Mouse (Mus musculus) cortical plate, adult 2 months (tissue): ENCODE results near the gene Polk.

Source experiments
- CTCF ChIP-seq: fragments of 200-500 bp; IDR thresholded peaks from 2 replicates; pipeline ENCODE4 v1.5.1; 2011; ENCODE audit warnings: mild to moderate bottlenecking, control low read depth, low read length; ENCODE audit not compliant: insufficient read depth; ENCODE audit errors: extremely low read depth
- POLR2A ChIP-seq: fragments of 200-500 bp; IDR thresholded peaks from 2 replicates; pipeline ENCODE4 v1.6.1; 2011; ENCODE audit warnings: mild to moderate bottlenecking, low read length, control low read depth; ENCODE audit not compliant: insufficient read depth; ENCODE audit errors: extremely low read depth

DNA sequence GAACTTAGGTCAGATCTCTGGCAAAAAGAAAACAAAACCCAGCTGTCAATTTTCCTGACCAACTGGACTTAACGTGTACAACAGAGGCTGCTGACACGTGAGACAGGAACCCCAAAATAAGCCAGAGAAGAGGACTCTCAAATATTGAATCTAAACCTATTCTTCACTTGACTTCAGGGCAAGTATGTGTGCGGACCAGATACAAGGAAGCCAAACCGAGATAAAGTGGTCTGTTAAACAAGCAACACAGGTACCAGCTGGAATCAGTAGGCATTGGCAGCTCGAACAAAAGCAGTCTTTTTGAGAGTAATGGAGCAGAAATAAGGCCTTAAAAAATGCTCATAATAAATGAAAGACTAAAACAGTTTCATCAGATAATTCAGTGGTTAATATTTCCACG lies 25.6 kb upstream of the Polk start:
- no peak for TF ChIP-seq CTCF
- no peak for TF ChIP-seq POLR2A
